Mouse (Mus musculus): ENCODE data around the gene Etv6. TPM values are rescaled to one million over a fixed set of nuclear protein-coding genes. Genes with fewer than 3 reads are reported as not detected.
A peak's percentile ranks its signal among the peaks of the same experiment; 100 is the strongest.

Etv6 gene
- polyA plus RNA-seq, 1 experiment from 2014 or later: 3.4 TPM

GRCm38 (mm10) chr6:134273884-134274283 is 238.4 kb downstream of the Etv6 start:
- Histone ChIP-seq H3K36me3 (ENCODE audit: control insufficient read depth, insufficient read depth, low read length) (no peaks in the 10 kb centered on the region), H3K4me2 (ENCODE audit: low read length) (no peak overlapping the region), H3K4me3 (ENCODE audit: low read depth, low read length) (no peak overlapping the region), H3K9ac (ENCODE audit: low read depth, low read length) (no peak overlapping the region), H3K27me3 (ENCODE audit: control insufficient read depth, insufficient read depth, low read depth, low read length) (no peaks in the 10 kb centered on the region), H3K9me3 (replicated peaks; ENCODE audit: control insufficient read depth, low read length, poor library complexity, severe bottlenecking) (no peaks in the 10 kb centered on the region), H3K27ac (ENCODE audit: low read length) (no peak overlapping the region), H3K4me1 (ENCODE audit: control insufficient read depth, insufficient read depth, low read length) (no peaks in the 10 kb centered on the region)
- ATAC-seq: no peak
- 94% methylated on average over 2 of the region's 2 CpGs for WGBS

GRCm38 (mm10) chr6:134276954-134277353 is 241.5 kb downstream of the Etv6 start:
- Histone ChIP-seq H3K27ac (ENCODE audit: low read length) (no peak overlapping the region), H3K4me3 (ENCODE audit: low read depth, low read length) (no peak overlapping the region), H3K27me3 (ENCODE audit: control insufficient read depth, insufficient read depth, low read depth, low read length) (no peaks in the 10 kb centered on the region), H3K36me3 (ENCODE audit: control insufficient read depth, insufficient read depth, low read length) (no peaks in the 10 kb centered on the region), H3K4me2 (ENCODE audit: low read length) (no peak overlapping the region), H3K9ac (ENCODE audit: low read depth, low read length) (no peak overlapping the region), H3K4me1 (ENCODE audit: control insufficient read depth, insufficient read depth, low read length) (no peaks in the 10 kb centered on the region), H3K9me3 (replicated peaks; ENCODE audit: control insufficient read depth, low read length, poor library complexity, severe bottlenecking) (no peaks in the 10 kb centered on the region)
- no peak for ATAC-seq
- 81% methylated on average over 2 of the region's 2 CpGs for WGBS

- Histone ChIP-seq H3K36me3 (ENCODE audit: control insufficient read depth, insufficient read depth, low read length) (no peaks in the 10 kb centered on the region), H3K27me3 (ENCODE audit: control insufficient read depth, insufficient read depth, low read depth, low read length) (no peaks in the 10 kb centered on the region), H3K4me2 (ENCODE audit: low read length) (no peak overlapping the region), H3K9me3 (replicated peaks; ENCODE audit: control insufficient read depth, low read length, poor library complexity, severe bottlenecking) (no peaks in the 10 kb centered on the region), H3K9ac (ENCODE audit: low read depth, low read length) (no peak overlapping the region), H3K27ac (ENCODE audit: low read length) (no peak overlapping the region), H3K4me1 (ENCODE audit: control insufficient read depth, insufficient read depth, low read length) (no peaks in the 10 kb centered on the region), H3K4me3 (ENCODE audit: low read depth, low read length) (no peak overlapping the region)
- WGBS: 83% methylated on average over 3 of the region's 3 CpGs
- no peak for ATAC-seq
These were observed 246.6 kb downstream of the Etv6 start for GRCm38 (mm10) chr6:134282095-134282494.

GRCm38 (mm10) chr6:134291823-134292222 is 256.3 kb downstream of the Etv6 start:
- Histone ChIP-seq H3K4me1 (ENCODE audit: control insufficient read depth, insufficient read depth, low read length) (no peaks in the 10 kb centered on the region), H3K4me2 (ENCODE audit: low read length) (no peak overlapping the region), H3K4me3 (ENCODE audit: low read depth, low read length) (no peak overlapping the region), H3K27ac (ENCODE audit: low read length) (no peak overlapping the region), H3K36me3 (ENCODE audit: control insufficient read depth, insufficient read depth, low read length) (no peaks in the 10 kb centered on the region), H3K9me3 (replicated peaks; ENCODE audit: control insufficient read depth, low read length, poor library complexity, severe bottlenecking) (no peaks in the 10 kb centered on the region), H3K27me3 (ENCODE audit: control insufficient read depth, insufficient read depth, low read depth, low read length) (no peaks in the 10 kb centered on the region), H3K9ac (ENCODE audit: low read depth, low read length) (no peak overlapping the region)
- no peak for ATAC-seq
- WGBS: 88% methylated on average over 3 of the region's 3 CpGs

GRCm38 (mm10) chr6:134292404-134292803 is 256.9 kb downstream of the Etv6 start:
- Histone ChIP-seq H3K27me3 (ENCODE audit: control insufficient read depth, insufficient read depth, low read depth, low read length) (no peaks in the 10 kb centered on the region), H3K4me2 (ENCODE audit: low read length) (no peak overlapping the region), H3K36me3 (ENCODE audit: control insufficient read depth, insufficient read depth, low read length) (no peaks in the 10 kb centered on the region), H3K4me1 (ENCODE audit: control insufficient read depth, insufficient read depth, low read length) (no peaks in the 10 kb centered on the region), H3K27ac (ENCODE audit: low read length) (no peak overlapping the region), H3K9ac (ENCODE audit: low read depth, low read length) (no peak overlapping the region), H3K9me3 (replicated peaks; ENCODE audit: control insufficient read depth, low read length, poor library complexity, severe bottlenecking) (no peaks in the 10 kb centered on the region), H3K4me3 (ENCODE audit: low read depth, low read length) (no peak overlapping the region)
- ATAC-seq: no peak
- 90% methylated on average over 5 of the region's 5 CpGs for WGBS

GRCm38 (mm10) chr6:134293615-134294508 is 258.4 kb downstream of the Etv6 start:
- Histone ChIP-seq H3K9me3 (replicated peaks; ENCODE audit: control insufficient read depth, low read length, poor library complexity, severe bottlenecking) (no peaks in the 10 kb centered on the region), H3K9ac (ENCODE audit: low read depth, low read length) (no peak overlapping the region), H3K4me3 (ENCODE audit: low read depth, low read length) (no peak overlapping the region), H3K4me2 (ENCODE audit: low read length) (no peak overlapping the region), H3K36me3 (ENCODE audit: control insufficient read depth, insufficient read depth, low read length) (no peaks in the 10 kb centered on the region), H3K27me3 (ENCODE audit: control insufficient read depth, insufficient read depth, low read depth, low read length) (no peaks in the 10 kb centered on the region), H3K27ac (ENCODE audit: low read length) (no peak overlapping the region), H3K4me1 (ENCODE audit: control insufficient read depth, insufficient read depth, low read length) (no peaks in the 10 kb centered on the region)
- 49% methylated on average over 9 of the region's 9 CpGs for WGBS
- ATAC-seq: 0 out of 2 replicates have a peak, but pooled peaks have one; percentile 32

- Histone ChIP-seq H3K9me3 (replicated peaks; ENCODE audit: control insufficient read depth, low read length, poor library complexity, severe bottlenecking) (no peaks in the 10 kb centered on the region), H3K4me2 (ENCODE audit: low read length) (no peak overlapping the region), H3K27me3 (ENCODE audit: control insufficient read depth, insufficient read depth, low read depth, low read length) (no peaks in the 10 kb centered on the region), H3K9ac (ENCODE audit: low read depth, low read length) (no peak overlapping the region), H3K27ac (ENCODE audit: low read length) (no peak overlapping the region), H3K4me3 (ENCODE audit: low read depth, low read length) (no peak overlapping the region), H3K36me3 (ENCODE audit: control insufficient read depth, insufficient read depth, low read length) (no peaks in the 10 kb centered on the region), H3K4me1 (ENCODE audit: control insufficient read depth, insufficient read depth, low read length) (no peaks in the 10 kb centered on the region)
- WGBS: 84% methylated on average over 13 of the region's 13 CpGs
- ATAC-seq: no peak
These were observed 262.6 kb downstream of the Etv6 start for GRCm38 (mm10) chr6:134297884-134298619.

- Histone ChIP-seq H3K36me3 (ENCODE audit: control insufficient read depth, insufficient read depth, low read length) (no peaks in the 10 kb centered on the region), H3K27ac (ENCODE audit: low read length) (no peak overlapping the region), H3K9ac (ENCODE audit: low read depth, low read length) (no peak overlapping the region), H3K27me3 (ENCODE audit: control insufficient read depth, insufficient read depth, low read depth, low read length) (no peaks in the 10 kb centered on the region), H3K9me3 (replicated peaks; ENCODE audit: control insufficient read depth, low read length, poor library complexity, severe bottlenecking) (no peaks in the 10 kb centered on the region), H3K4me3 (ENCODE audit: low read depth, low read length) (no peak overlapping the region), H3K4me2 (ENCODE audit: low read length) (no peak overlapping the region), H3K4me1 (ENCODE audit: control insufficient read depth, insufficient read depth, low read length) (no peaks in the 10 kb centered on the region)
- WGBS: 81% methylated on average over 1 of the region's 1 CpGs
- ATAC-seq: no peak
These were observed 266.5 kb downstream of the Etv6 start for GRCm38 (mm10) chr6:134301951-134302350.

GRCm38 (mm10) chr6:134311346-134311745 is 275.8 kb downstream of the Etv6 start:
- Histone ChIP-seq H3K9me3 (replicated peaks; ENCODE audit: control insufficient read depth, low read length, poor library complexity, severe bottlenecking) (no peaks in the 10 kb centered on the region), H3K27ac (ENCODE audit: low read length) (no peak overlapping the region), H3K9ac (ENCODE audit: low read depth, low read length) (no peak overlapping the region), H3K4me2 (ENCODE audit: low read length) (no peak overlapping the region), H3K4me1 (ENCODE audit: control insufficient read depth, insufficient read depth, low read length) (no peaks in the 10 kb centered on the region), H3K36me3 (ENCODE audit: control insufficient read depth, insufficient read depth, low read length) (no peaks in the 10 kb centered on the region), H3K4me3 (ENCODE audit: low read depth, low read length) (no peak overlapping the region), H3K27me3 (ENCODE audit: control insufficient read depth, insufficient read depth, low read depth, low read length) (no peaks in the 10 kb centered on the region)
- ATAC-seq: no peak
- WGBS: 91% methylated on average over 4 of the region's 4 CpGs

All from midbrain, embryonic 16.5 days (tissue).